Mouse (Mus musculus): ENCODE data around the gene Slc27a3. TPM values are rescaled to one million over a fixed set of nuclear protein-coding genes. Genes with fewer than 3 reads are reported as not detected.

Gene Slc27a3
- polyA plus RNA-seq, 1 experiment from 2014 or later, result 5.7 TPM

DNA sequence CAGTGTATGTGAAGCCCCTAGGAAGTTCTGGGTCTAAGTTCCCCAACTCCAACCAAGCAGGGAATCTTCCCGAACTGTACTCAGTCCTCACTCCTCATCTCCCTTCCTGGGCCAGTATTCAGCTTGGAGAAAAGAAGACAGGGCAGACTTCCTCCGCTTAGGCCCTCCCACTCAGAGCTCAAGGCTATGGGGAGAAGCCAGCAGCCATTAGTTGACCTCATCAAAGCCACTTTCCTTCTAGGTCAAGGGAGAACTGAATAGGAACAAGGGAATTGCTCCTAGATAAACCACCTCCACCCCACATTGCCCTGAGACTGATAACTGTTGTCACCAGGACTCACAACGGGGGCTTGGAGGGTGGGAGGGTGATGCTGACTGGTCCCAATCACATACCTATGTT lies 14.4 kb upstream of the Slc27a3 start:
- WGBS (ENCODE audit: insufficient replicate concordance), result 81% methylated on average over 3 of the region's 3 CpGs

DNA sequence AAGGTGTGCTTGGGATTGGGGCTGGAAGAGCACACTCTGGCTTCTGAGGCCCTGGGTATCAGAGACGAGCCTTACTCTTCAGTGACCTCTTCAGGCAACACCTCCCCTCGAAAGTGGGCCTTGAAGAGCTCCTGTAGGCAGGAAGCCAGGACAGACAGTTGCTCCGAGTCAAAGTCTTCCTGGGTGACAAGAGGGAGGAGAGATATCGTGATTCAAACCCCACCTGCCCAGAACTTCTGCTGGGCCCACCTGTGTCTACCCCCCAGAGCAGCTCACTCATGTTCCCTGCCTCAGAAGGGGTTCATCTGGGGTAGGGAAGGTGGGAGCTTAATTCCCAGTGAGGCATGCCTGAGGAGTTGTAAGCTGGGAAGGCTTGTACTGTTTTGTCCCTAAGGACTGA lies 11.3 kb upstream of the Slc27a3 start:
- Histone ChIP-seq H3K27me3 (ENCODE audit: control insufficient read depth, insufficient read depth, low read length) (no peaks in the 10 kb centered on the region), H3K4me2 (no peak overlapping the region), H3K4me1 (ENCODE audit: control insufficient read depth, insufficient read depth, low read length) (no peaks in the 10 kb centered on the region; the same call in 1 of the 2 replicates), H3K9ac (ENCODE audit: low read depth, low read length) (no peak overlapping the region), H3K9me3 (replicated peaks; ENCODE audit: control insufficient read depth, low read length) (no peaks in the 10 kb centered on the region), H3K27ac (ENCODE audit: low read depth, low read length) (no peak overlapping the region), H3K36me3 (ENCODE audit: control insufficient read depth, insufficient read depth, low read length) (peaks cover 65% of the 10 kb centered on the region), H3K4me3 (ENCODE audit: low read depth, low read length) (no peak overlapping the region)
- no peak for ATAC-seq (replicated peaks; ENCODE audit: insufficient number of reproducible peaks, low FRiP score, low TSS enrichment)
- 73% methylated on average over 4 of the region's 4 CpGs for WGBS (ENCODE audit: insufficient replicate concordance)

More for the DNA sequence above, 14.4 kb upstream of the Slc27a3 start:
- H3K4me1 ChIP-seq (ENCODE audit: control insufficient read depth, insufficient read depth, low read length), result no peaks in the 10 kb centered on the region
- no peak overlapping the region for H3K4me2 ChIP-seq
- ATAC-seq (replicated peaks; ENCODE audit: insufficient number of reproducible peaks, low FRiP score, low TSS enrichment), result no peak
- no peaks in the 10 kb centered on the region for H3K9me3 ChIP-seq (replicated peaks; ENCODE audit: control insufficient read depth, low read length)
- no peak overlapping the region for H3K27ac ChIP-seq (ENCODE audit: low read depth, low read length)
- H3K4me3 ChIP-seq (ENCODE audit: low read depth, low read length), result no peak overlapping the region
- H3K36me3 ChIP-seq (ENCODE audit: control insufficient read depth, insufficient read depth, low read length), result peaks cover 72% of the 10 kb centered on the region
- no peak overlapping the region for H3K9ac ChIP-seq (ENCODE audit: low read depth, low read length)
- no peaks in the 10 kb centered on the region for H3K27me3 ChIP-seq (ENCODE audit: control insufficient read depth, insufficient read depth, low read length)

DNA sequence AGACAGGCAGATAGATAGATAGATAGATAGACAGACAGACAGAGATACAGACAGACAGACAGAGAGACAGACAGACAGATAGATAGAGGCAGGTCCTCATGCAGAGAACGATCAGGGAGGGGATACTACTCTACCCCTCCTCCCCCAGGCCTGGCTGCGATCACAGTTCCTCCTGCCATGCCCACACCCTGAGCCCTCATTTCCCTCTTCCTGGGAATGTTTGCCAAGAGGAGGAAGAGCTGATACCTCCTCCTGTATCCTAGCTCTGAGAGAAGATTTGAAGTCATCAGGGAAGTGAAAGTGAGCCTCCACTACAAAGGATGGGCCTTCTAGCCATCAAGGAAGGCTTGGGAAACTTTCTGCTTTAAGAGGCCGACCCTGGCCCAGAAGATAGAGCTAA lies 5.9 kb upstream of the Slc27a3 start:
- Histone ChIP-seq H3K9me3 (replicated peaks; ENCODE audit: control insufficient read depth, low read length) (no peaks in the 10 kb centered on the region), H3K27ac (ENCODE audit: low read depth, low read length) (no peak overlapping the region), H3K4me2 (no peak overlapping the region), H3K27me3 (ENCODE audit: control insufficient read depth, insufficient read depth, low read length) (no peaks in the 10 kb centered on the region), H3K9ac (ENCODE audit: low read depth, low read length) (no peak overlapping the region), H3K36me3 (ENCODE audit: control insufficient read depth, insufficient read depth, low read length) (peaks cover 48% of the 10 kb centered on the region), H3K4me3 (ENCODE audit: low read depth, low read length) (no peak overlapping the region), H3K4me1 (ENCODE audit: control insufficient read depth, insufficient read depth, low read length) (peaks cover 5% of the 10 kb centered on the region)
- ATAC-seq (replicated peaks; ENCODE audit: insufficient number of reproducible peaks, low FRiP score, low TSS enrichment), result no peak
- 74% methylated on average over 3 of the region's 3 CpGs for WGBS (ENCODE audit: insufficient replicate concordance)

DNA sequence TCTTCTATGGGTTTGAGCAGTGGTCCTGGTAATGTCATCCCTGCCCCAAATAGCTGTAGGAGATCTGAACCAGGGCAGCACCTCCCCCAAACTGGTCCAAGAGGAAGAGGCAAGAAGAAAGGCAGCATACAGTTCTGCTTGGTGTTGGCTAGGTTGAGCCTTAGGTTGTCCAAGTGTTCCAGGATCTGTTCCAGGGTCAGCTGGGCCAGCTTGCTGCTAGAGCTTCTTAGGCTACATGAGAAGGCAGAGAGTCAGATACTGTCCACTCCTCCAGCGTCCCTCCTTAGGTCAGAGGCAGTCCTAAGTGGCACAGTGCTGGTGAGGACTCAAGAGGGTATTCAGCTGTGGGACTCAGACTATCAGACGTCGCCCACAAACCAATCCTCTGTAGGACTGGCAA lies 2.9 kb upstream of the Slc27a3 start:
- peaks cover 5% of the 10 kb centered on the region; the same call in 1 of the 2 replicates for H3K27me3 ChIP-seq (ENCODE audit: control insufficient read depth, insufficient read depth, low read length)
- whole genome bisulfite sequencing (ENCODE audit: insufficient replicate concordance), result 81% methylated on average over 3 of the region's 3 CpGs
- no peak overlapping the region for H3K27ac ChIP-seq (ENCODE audit: low read depth, low read length)
- H3K36me3 ChIP-seq (ENCODE audit: control insufficient read depth, insufficient read depth, low read length), result peaks cover 33% of the 10 kb centered on the region
- no peak for ATAC-seq (replicated peaks; ENCODE audit: insufficient number of reproducible peaks, low FRiP score, low TSS enrichment)
- no peaks in the 10 kb centered on the region for H3K9me3 ChIP-seq (replicated peaks; ENCODE audit: control insufficient read depth, low read length)
- H3K4me3 ChIP-seq (ENCODE audit: low read depth, low read length), result no peak overlapping the region
- no peak overlapping the region for H3K4me2 ChIP-seq
- no peak overlapping the region for H3K9ac ChIP-seq (ENCODE audit: low read depth, low read length)
- peaks cover 21% of the 10 kb centered on the region for H3K4me1 ChIP-seq (ENCODE audit: control insufficient read depth, insufficient read depth, low read length)

DNA sequence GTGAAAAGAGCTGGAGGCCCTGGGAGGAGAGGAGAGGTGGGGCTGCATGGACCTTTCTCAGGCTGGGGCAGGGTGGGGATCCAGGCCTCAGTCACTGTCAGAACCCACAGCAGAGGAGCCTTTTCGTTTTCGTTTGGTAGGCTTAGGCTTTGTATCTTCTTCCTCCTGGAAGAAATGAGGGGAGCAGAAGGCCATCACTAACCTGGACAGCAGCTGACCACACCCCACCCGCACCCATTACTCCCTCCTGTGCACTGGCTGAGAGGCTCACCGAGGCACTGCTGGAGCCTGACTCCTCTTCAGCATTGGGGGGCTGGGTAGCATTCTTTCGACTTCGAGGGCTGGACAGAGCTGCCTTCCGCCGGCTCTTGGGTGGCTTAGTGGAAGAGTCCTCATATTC lies 2.2 kb upstream of the Slc27a3 start:
- Histone ChIP-seq H3K27ac (ENCODE audit: low read depth, low read length) (no peak overlapping the region), H3K4me3 (ENCODE audit: low read depth, low read length) (no peak overlapping the region), H3K4me1 (ENCODE audit: control insufficient read depth, insufficient read depth, low read length) (peaks cover 25% of the 10 kb centered on the region), H3K27me3 (ENCODE audit: control insufficient read depth, insufficient read depth, low read length) (peaks cover 5% of the 10 kb centered on the region; the same call in 1 of the 2 replicates), H3K9ac (ENCODE audit: low read depth, low read length) (no peak overlapping the region), H3K9me3 (replicated peaks; ENCODE audit: control insufficient read depth, low read length) (no peaks in the 10 kb centered on the region), H3K36me3 (ENCODE audit: control insufficient read depth, insufficient read depth, low read length) (peaks cover 29% of the 10 kb centered on the region), H3K4me2 (no peak overlapping the region)
- 87% methylated on average over 8 of the region's 8 CpGs for WGBS (ENCODE audit: insufficient replicate concordance)
- ATAC-seq (replicated peaks; ENCODE audit: insufficient number of reproducible peaks, low FRiP score, low TSS enrichment), result no peak

DNA sequence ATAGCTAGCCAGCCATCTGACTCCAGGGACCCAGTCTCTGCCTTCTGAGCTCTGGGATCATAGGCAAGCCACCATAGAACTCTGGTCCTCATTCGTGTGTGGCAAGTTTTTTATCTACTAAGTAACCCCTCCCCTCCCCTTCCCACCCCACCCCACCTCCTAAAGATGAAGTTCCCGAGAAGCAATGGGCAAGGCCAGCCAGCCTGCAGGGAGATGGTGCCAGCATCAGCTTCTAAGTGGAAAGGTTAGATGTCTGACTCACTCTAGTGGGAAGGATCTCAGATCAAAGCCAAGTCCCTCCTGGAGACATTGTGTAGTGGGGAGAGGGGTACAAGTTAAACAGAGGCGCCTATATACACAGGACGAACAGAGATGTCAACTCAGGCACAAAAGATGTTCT lies 1.3 kb upstream of the Slc27a3 start:
- Histone ChIP-seq H3K27me3 (ENCODE audit: control insufficient read depth, insufficient read depth, low read length) (peaks cover 5% of the 10 kb centered on the region; the same call in 1 of the 2 replicates), H3K9ac (ENCODE audit: low read depth, low read length) (no peak overlapping the region), H3K4me1 (ENCODE audit: control insufficient read depth, insufficient read depth, low read length) (peaks cover 25% of the 10 kb centered on the region), H3K4me2 (no peak overlapping the region), H3K9me3 (replicated peaks; ENCODE audit: control insufficient read depth, low read length) (no peaks in the 10 kb centered on the region), H3K27ac (ENCODE audit: low read depth, low read length) (no peak overlapping the region), H3K36me3 (ENCODE audit: control insufficient read depth, insufficient read depth, low read length) (peaks cover 22% of the 10 kb centered on the region), H3K4me3 (ENCODE audit: low read depth, low read length) (no peak overlapping the region)
- 63% methylated on average over 4 of the region's 4 CpGs for WGBS (ENCODE audit: insufficient replicate concordance)
- no peak for ATAC-seq (replicated peaks; ENCODE audit: insufficient number of reproducible peaks, low FRiP score, low TSS enrichment)

DNA sequence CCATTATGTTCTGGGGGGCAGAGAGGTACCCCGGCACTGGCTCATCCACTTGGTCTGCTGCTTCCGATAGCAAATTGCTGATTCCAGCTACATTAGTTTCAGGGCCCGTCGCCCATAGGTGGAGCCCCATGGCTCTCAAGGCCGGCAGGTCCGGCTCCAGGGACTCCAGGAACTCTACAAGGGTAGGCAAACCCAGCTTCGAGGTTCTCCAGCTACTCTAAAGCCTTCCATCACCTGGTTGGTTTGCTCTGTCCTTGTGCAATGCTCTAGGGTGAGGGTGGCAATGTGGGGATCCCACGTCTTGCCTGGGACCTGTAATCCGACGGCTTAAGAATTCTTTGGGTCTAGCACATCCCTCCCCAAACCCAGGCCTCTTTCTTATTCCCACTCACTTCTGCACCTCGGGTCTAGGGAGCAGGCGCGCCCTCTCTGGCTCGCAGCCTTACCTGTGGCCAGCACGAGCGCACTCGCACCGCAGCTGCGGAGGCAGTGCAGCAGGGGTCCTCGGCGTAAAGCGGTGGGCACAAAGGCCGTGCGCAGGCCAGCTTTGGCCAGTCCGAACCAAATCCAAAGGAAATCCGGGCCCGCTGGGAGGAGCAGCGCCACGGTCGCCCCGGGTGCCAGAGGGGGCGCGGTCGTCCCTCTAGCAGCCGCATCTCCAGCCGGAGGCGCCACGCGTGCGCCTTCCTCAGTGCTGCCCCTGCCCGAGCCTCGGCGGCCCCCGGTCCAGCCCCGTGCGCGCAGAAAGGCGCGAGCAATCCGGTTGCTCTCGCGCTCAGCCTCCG lies 820 bp downstream of the Slc27a3 start:
- peak overlapping the region; percentile 78 for H3K9ac ChIP-seq (ENCODE audit: low read depth, low read length)
- 4% methylated on average over 48 of the region's 53 CpGs for WGBS (ENCODE audit: insufficient replicate concordance)
- peak overlapping the region; percentile 22 for H3K27ac ChIP-seq (ENCODE audit: low read depth, low read length)
- peak; percentile 41 for ATAC-seq (replicated peaks; ENCODE audit: insufficient number of reproducible peaks, low FRiP score, low TSS enrichment)
- H3K36me3 ChIP-seq (ENCODE audit: control insufficient read depth, insufficient read depth, low read length), result peaks cover 20% of the 10 kb centered on the region
- peak overlapping the region; percentile 93 for H3K4me2 ChIP-seq
- H3K4me3 ChIP-seq (ENCODE audit: low read depth, low read length), result peak overlapping the region; percentile 65
- H3K27me3 ChIP-seq (ENCODE audit: control insufficient read depth, insufficient read depth, low read length), result peaks cover 5% of the 10 kb centered on the region; the same call in 1 of the 2 replicates
- H3K9me3 ChIP-seq (replicated peaks; ENCODE audit: control insufficient read depth, low read length), result no peaks in the 10 kb centered on the region
- peaks cover 21% of the 10 kb centered on the region for H3K4me1 ChIP-seq (ENCODE audit: control insufficient read depth, insufficient read depth, low read length)

DNA sequence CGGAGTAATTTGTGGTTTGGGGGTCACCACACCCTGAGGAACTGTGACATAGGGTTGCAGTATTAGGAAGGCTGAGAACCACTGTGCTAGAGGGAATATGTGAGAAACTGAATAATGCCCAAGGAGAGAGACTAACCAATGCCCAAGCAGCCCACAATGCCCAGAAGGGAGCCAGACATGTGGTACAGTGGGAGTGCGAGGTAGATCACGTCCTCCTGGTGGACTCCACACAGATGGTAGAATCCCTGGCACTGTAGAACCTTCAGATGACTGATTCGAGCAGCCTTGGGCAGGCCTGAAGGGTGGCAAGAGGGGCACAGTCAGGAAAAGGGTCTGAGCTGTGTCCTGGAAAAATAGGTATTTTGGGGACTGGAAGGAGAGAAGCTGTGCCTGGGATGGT lies 1.5 kb downstream of the Slc27a3 start:
- Histone ChIP-seq H3K27me3 (ENCODE audit: control insufficient read depth, insufficient read depth, low read length) (peaks cover 5% of the 10 kb centered on the region; the same call in 1 of the 2 replicates), H3K9ac (ENCODE audit: low read depth, low read length) (peak overlapping the region; percentile 78; the same call in 1 of the 2 replicates), H3K4me1 (ENCODE audit: control insufficient read depth, insufficient read depth, low read length) (peaks cover 21% of the 10 kb centered on the region), H3K9me3 (replicated peaks; ENCODE audit: control insufficient read depth, low read length) (no peaks in the 10 kb centered on the region), H3K36me3 (ENCODE audit: control insufficient read depth, insufficient read depth, low read length) (peaks cover 17% of the 10 kb centered on the region), H3K4me2 (peak overlapping the region; percentile 93), H3K27ac (ENCODE audit: low read depth, low read length) (no peak overlapping the region), H3K4me3 (ENCODE audit: low read depth, low read length) (peak overlapping the region; percentile 65; the same call in 1 of the 2 replicates)
- WGBS (ENCODE audit: insufficient replicate concordance), result 84% methylated on average over 4 of the region's 4 CpGs
- no peak for ATAC-seq (replicated peaks; ENCODE audit: insufficient number of reproducible peaks, low FRiP score, low TSS enrichment)

DNA sequence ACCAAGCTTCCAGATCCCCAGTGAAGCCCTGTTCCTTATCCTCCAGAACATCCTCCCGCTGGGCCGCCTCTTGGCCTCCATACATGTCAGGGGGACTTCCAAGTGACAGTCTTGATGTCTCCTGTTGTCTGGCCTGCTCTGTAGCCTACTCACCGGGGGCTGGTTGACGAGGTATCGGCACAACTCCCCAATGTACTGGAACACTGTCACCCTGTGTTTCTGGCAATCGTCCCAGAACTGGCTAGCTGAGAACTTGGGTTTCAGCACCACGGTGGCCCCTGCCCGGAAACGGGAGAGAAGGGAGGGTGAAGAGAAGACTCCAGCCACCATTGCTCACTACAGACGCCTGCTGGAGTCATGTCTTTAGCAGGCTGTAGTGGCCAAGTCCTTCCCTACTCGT lies 2.3 kb downstream of the Slc27a3 start:
- peaks cover 12% of the 10 kb centered on the region for H3K36me3 ChIP-seq (ENCODE audit: control insufficient read depth, insufficient read depth, low read length)
- H3K27me3 ChIP-seq (ENCODE audit: control insufficient read depth, insufficient read depth, low read length), result peaks cover 5% of the 10 kb centered on the region; the same call in 1 of the 2 replicates
- no peak for ATAC-seq (replicated peaks; ENCODE audit: insufficient number of reproducible peaks, low FRiP score, low TSS enrichment)
- WGBS (ENCODE audit: insufficient replicate concordance), result 55% methylated on average over 11 of the region's 11 CpGs
- peaks cover 21% of the 10 kb centered on the region for H3K4me1 ChIP-seq (ENCODE audit: control insufficient read depth, insufficient read depth, low read length)
- no peaks in the 10 kb centered on the region for H3K9me3 ChIP-seq (replicated peaks; ENCODE audit: control insufficient read depth, low read length)
- no peak overlapping the region for H3K4me3 ChIP-seq (ENCODE audit: low read depth, low read length)
- no peak overlapping the region for H3K4me2 ChIP-seq
- no peak overlapping the region for H3K27ac ChIP-seq (ENCODE audit: low read depth, low read length)
- H3K9ac ChIP-seq (ENCODE audit: low read depth, low read length), result no peak overlapping the region

All from heart, embryonic 11.5 days (tissue).